Mouse (Mus musculus): Measurements from ENCODE around the gene Barx2.

Gene Barx2

DNA sequence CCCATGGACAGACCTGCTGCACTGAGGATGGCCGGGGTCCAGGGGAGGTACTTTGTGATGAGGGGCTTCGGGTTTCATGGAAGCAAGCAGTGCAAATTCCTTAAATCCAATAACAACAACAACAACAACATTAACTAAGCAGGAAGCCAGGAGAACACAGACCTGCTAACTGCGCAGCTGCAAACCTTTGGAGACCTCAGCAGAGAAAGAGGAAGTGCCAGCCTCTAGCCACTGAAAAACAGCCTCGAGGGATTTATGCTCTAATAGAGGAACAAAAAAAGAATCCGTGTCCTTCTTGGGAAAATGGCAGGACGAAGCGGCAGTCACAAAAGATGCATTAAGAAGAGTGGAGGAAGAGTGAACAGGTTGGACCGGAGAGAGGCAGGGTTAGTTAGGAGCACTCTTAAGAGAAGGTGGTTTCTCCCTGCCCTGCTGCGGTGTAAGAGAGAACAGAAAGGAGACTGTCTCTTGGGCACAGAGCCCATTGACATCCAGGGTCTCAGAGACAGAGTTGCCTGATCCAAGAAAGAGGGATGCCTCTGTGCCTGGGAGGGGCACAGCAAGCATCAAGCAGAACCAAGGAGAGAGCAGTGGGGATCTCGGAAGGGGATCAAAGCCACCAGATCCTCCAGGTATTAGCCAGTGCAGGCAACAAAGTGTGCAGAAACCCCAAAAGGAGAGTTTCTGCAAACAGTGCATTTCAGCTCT is 72.0 kb downstream of the Barx2 start:
- in situ Hi-C loops (cut with MboI; ENCODE audit: low pct_unique_long_range_greater_than_20kb in 1 of 2, low sequenced_read_pairs in 2 of 2, unreplicated experiment in 1 of 2) = no loop called here

- in situ Hi-C loops (cut with MboI; ENCODE audit: low pct_unique_long_range_greater_than_20kb in 1 of 2, low sequenced_read_pairs in 2 of 2, unreplicated experiment in 1 of 2) = no loop called here
Observed at GRCm38 (mm10) chr9:31840571-31840970, 72.7 kb downstream of the Barx2 start.

GRCm38 (mm10) chr9:31840037-31840436 is 73.2 kb downstream of the Barx2 start:
- in situ Hi-C loops (cut with MboI; ENCODE audit: low pct_unique_long_range_greater_than_20kb in 1 of 2, low sequenced_read_pairs in 2 of 2, unreplicated experiment in 1 of 2) = no loop called here

DNA sequence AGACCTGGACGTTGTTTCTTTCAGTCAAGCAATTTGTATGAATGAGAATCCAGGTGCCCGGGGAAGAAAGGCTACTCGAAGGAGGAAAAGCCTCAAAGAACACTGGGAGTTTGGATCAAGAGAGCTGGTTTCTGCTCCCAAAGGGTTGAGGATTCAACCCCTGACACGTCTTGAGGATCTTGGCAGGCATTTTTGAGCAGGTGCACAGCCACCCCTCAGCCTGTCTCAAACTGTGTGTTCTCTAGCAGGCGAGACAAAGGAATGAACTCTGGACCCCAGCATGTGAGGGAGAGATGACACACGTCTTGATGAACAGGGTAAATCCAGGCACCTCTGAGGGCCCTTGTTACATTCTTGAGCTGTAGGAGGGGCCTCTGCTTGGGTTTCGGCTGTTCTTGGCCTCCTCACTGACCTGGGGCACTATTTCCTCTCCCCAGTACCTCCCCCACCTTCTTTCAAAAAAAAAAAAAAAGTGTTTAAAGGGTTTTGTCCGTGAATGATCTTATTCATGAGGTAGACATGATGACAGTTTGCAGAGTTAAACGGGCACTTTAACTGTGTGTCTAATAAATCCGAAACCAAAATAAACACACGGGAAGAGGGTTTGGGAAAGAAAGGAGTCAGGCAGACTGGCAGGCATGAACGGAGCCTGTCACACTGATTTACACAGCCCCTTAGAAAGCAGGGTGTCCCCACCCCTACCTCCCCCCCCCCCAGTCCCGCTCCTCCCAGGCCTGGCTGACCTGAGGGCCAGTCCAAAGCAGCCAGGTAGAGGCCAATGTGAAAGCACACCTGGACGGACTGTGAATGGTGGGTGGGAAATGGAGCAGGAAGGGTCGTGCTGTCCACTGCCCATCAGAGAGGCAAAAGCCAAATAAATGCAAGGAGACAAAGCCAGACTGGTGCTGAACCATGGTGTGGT is 73.9 kb downstream of the Barx2 start:
- in situ Hi-C loops (cut with MboI; ENCODE audit: low pct_unique_long_range_greater_than_20kb in 1 of 2, low sequenced_read_pairs in 2 of 2, unreplicated experiment in 1 of 2) = no loop called here

DNA sequence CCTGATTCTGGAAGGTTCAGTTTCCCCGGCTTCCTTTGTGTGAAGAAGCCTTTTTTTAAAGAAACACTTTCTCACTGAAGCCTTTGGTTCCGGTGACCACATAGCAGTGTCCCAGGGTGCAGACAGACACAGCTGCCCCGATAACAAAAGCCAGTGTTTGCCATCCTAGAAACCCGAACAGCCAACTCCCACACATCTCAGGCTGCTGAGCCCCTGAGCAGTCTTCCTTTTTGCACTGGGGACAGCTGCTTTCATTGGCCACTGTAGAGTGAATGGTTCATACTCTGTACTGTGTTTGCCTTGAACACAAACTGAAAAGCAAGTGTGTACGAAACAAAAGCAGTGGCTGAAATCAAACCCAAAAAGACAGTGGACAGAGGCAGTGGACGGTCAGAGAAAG is 75.2 kb downstream of the Barx2 start:
- in situ Hi-C loops (cut with MboI; ENCODE audit: low pct_unique_long_range_greater_than_20kb in 1 of 2, low sequenced_read_pairs in 2 of 2, unreplicated experiment in 1 of 2) = no loop called here

GRCm38 (mm10) chr9:31808753-31809152 is 104.5 kb downstream of the Barx2 start:
- in situ Hi-C loops (cut with MboI; ENCODE audit: low pct_unique_long_range_greater_than_20kb in 1 of 2, low sequenced_read_pairs in 2 of 2, unreplicated experiment in 1 of 2) = no loop called here

GRCm38 (mm10) chr9:31802641-31803040 is 110.6 kb downstream of the Barx2 start:
- in situ Hi-C loops (cut with MboI; ENCODE audit: low pct_unique_long_range_greater_than_20kb in 1 of 2, low sequenced_read_pairs in 2 of 2, unreplicated experiment in 1 of 2) = no loop called here

Data from mouse embryonic stem cell (cell line).